Mouse (Mus musculus) olfactory bulb, adult 2 months (tissue): ENCODE results near the gene Gas7. TPM values are rescaled to one million over a fixed set of nuclear protein-coding genes. Genes with fewer than 3 reads are reported as not detected.
A peak's percentile ranks its signal among the peaks of the same experiment; 100 is the strongest.

Experiments
- H3K27ac ChIP-seq: fragments of 200-500 bp; 2 replicates; pipeline ENCODE4 v1.5.1; 2012; ENCODE audit warnings: low read depth, low read length; ENCODE audit not compliant: insufficient read depth
- H3K4me1 ChIP-seq: fragments of 200-500 bp; 2 replicates; pipeline ENCODE4 v1.6.1; 2012; ENCODE audit warnings: low read length; ENCODE audit not compliant: control insufficient read depth, insufficient read depth
- H3K4me3 ChIP-seq: fragments of 200-500 bp; 2 replicates; pipeline ENCODE4 v1.5.1; 2012; ENCODE audit warnings: mild to moderate bottlenecking, low read depth, low read length, moderate library complexity; ENCODE audit not compliant: insufficient read depth
- CTCF ChIP-seq: fragments of 200-500 bp; IDR thresholded peaks from 2 replicates; pipeline ENCODE4 v1.5.1; 2012; ENCODE audit warnings: low read depth, mild to moderate bottlenecking, low read length, moderate library complexity; ENCODE audit not compliant: insufficient read depth
- POLR2A ChIP-seq: fragments of 200-500 bp; IDR thresholded peaks from 2 replicates; pipeline ENCODE4 v1.6.1; 2012; ENCODE audit warnings: mild to moderate bottlenecking, low read depth, low read length, moderate library complexity; ENCODE audit not compliant: insufficient read depth
- WGBS: fragments of 180-500 bp; shearing (Covaris S2); methylation state at CpG from one replicate; pipeline ENCODE4 v1.1.7; 2018; 5-methylcytosine and 5-hydroxymethylcytosine counted together
- polyA plus RNA-seq: library from polyadenylated mRNA; stranded (reverse); fragments of >200 nt; gene quantifications from 2 replicates; pipeline ENCODE4 v1.2.4, GENCODE M21; 2012; ENCODE audit warnings: low replicate concordance; ENCODE audit not compliant: missing spikeins, insufficient read depth, insufficient read length

Gene Gas7
- polyA plus RNA-seq, 1 experiment: not detected

- TF ChIP-seq CTCF (no peak), POLR2A (no peak)
- WGBS: 81% methylated on average over 1 of the region's 1 CpGs
- H3K27ac ChIP-seq: peak overlapping the region; percentile 72; the same call in 1 of the 2 replicates
- H3K4me3 ChIP-seq: no peak overlapping the region
- H3K4me1 ChIP-seq: no peaks in the 10 kb centered on the region
Observed at GRCm38 (mm10) chr11:67733726-67734125, 278.5 kb downstream of the Gas7 start.

GRCm38 (mm10) chr11:67734597-67734996 is 279.4 kb downstream of the Gas7 start:
- TF ChIP-seq CTCF (no peak), POLR2A (no peak)
- 38% methylated on average over 3 of the region's 3 CpGs for WGBS

GRCm38 (mm10) chr11:67738345-67738744 is 283.1 kb downstream of the Gas7 start:
- no peak overlapping the region for H3K27ac ChIP-seq
- no peak overlapping the region for H3K4me3 ChIP-seq
- no peaks in the 10 kb centered on the region for H3K4me1 ChIP-seq
- no peak for TF ChIP-seq POLR2A
- TF ChIP-seq CTCF: no peak
- WGBS: 87% methylated on average over 6 of the region's 6 CpGs

More at GRCm38 (mm10) chr11:67734597-67734996, 279.4 kb downstream of the Gas7 start:
- Histone ChIP-seq H3K4me3 (no peak overlapping the region), H3K27ac (peak overlapping the region; percentile 31), H3K4me1 (no peaks in the 10 kb centered on the region)

Other genes with a start within 250 kb of the Gas7 start
- gene Myh4, start 217.4 kb upstream of the Gas7 start, polyA plus RNA-seq: not detected in 2 replicates
- gene Myh8, start 178.3 kb upstream of the Gas7 start, polyA plus RNA-seq: not detected in 2 replicates
- not detected in 2 replicates for gene Myh13, start 133.8 kb upstream of the Gas7 start, polyA plus RNA-seq
- gene Rcvrn, start 239.9 kb downstream of the Gas7 start, polyA plus RNA-seq: not detected in 2 replicates